Mouse (Mus musculus) right cerebral cortex, postnatal 10 days (tissue): ENCODE data around the gene Tbrg4.
"Not testable (repeated sequence)": the region's sequence is repeated elsewhere in the genome, so short reads cannot be mapped to it uniquely, and the experiment has no call there.

Experiments used
- DNase-seq, 2 experiments: peaks; one replicate each; pipeline ENCODE4 v3.0.0; 2021; ENCODE audit warnings: low spot score in 2 of 2

Gene Tbrg4

DNA sequence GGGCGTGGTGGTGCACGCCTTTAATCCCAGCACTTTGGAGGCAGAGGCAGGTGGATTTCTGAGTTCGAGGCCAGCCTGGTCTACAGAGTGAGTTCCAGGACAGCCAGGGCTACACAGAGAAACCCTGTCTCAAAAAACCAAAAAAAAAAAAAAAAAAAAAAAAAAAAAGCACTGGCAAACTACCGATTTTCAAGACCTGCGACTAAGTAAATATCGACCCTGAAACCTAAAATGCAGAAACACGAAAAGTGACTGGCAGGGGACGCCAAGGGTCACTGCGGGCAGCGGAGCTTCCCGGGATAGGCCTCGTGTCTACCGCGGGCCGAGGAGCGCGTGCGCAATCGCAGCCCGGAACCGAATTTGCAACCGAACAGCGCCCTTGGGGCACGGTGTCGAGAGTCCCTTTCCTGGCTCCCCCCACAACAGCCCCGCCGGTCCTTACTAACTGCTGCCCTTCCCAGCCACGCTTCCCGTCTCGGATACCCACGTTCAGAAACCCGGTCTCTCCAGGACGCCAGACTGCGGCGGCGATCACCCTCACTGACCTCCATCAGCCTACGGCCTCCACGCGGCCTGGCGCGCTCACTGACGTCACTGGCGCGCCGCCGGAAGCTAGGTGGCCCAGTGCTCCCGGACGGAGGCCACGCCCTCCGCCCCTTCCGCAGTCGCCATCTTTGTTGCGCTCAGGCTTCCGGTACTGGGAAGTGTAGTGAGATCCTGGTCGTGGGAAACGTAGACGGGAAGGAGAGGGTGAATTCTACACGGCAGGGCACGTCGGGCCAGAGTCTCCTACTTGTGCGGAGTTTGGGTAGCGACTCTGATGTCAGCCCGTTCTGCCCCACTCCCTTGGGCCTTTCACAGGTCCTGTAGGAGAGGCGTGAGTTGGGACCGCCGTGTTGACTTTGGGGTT, at the start of gene Tbrg4:
Gene Tbrg4, minus strand, starts transcription at position 590 of the 910 bp plus-strand sequence.
- DNase-seq = peak; percentile 95 to 96

DNA sequence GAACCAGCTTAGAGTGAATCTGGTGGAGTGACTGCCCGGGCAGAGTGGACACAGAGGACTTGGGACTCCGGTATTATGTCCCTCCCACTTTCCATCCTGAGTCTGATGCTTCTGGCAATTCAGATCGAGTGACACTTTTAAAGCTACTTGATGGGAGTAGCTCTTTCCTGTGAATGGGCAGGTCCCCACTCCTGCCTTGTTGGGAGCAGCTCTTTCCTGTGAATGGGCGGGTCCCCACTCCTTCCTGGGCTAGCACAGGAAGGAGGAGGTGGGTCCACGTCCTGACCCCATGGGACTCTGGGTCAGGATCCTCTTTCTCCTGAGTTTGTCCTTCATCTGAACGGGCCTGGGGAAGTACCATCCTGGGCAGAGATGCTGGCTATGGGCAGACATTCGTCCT, 49.5 kb upstream of the Tbrg4 start:
- DNase-seq = no peak

DNA sequence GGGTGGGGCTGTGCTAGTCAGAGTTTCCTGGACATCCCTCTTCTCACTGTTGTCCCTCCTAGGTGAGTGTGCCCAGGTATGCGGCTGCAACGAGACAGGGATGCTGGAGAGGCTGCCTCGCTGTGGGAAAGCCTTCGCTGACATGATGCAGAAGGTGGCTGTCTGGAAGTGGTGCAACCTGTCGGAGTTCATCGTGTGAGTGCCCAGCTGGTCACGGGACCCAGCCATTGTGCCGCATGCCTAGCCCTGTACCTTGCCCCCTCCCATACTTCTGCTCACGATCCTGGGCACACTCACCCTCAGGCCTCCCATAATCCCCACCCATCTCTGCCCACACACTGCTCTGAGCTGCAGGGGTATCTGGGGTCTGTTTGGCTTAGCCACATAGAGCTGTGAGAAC, 48.8 kb upstream of the Tbrg4 start:
- no peak for DNase-seq

DNA sequence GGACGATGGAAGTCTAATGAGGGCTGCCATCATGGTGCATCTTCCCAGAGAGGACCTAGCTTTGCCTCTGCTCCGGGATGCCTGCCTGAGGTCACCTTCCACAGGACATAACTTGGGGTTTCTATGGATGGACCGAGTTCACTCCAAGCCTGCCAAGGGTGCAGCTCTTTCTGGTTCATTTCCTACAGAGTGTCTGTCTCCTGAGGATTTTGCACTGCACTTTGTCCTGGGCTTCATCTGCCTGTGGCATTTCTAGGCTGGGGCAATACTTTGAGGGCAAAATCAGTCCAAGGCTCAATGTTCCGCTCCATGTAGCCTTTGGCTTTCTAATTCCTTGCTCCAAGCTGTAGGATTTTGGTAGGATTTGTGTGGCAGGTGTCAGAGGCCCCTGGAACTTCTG, 45.0 kb upstream of the Tbrg4 start:
- DNase-seq = no peak

DNA sequence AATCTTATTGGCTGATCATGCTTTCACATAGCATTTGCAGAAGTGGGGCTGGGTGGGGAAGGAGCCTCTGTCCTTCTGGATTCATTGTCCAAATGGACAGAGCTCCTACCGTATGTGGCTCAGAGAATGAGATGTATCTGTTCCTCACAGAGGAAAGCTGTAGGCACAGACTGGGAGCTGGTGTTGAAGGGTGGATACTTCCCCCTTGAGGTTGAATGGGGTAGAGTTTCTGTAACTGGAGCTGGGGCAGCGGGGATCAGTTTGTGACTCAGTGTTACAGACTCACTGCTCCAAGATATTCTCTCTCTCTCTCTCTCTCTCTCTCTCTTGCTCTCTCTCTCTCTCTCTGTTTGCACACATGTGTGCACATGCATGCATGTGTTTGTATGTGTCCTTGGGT, 44.2 kb upstream of the Tbrg4 start:
- DNase-seq = peak in 1 of 2 experiments; percentile 14

DNA sequence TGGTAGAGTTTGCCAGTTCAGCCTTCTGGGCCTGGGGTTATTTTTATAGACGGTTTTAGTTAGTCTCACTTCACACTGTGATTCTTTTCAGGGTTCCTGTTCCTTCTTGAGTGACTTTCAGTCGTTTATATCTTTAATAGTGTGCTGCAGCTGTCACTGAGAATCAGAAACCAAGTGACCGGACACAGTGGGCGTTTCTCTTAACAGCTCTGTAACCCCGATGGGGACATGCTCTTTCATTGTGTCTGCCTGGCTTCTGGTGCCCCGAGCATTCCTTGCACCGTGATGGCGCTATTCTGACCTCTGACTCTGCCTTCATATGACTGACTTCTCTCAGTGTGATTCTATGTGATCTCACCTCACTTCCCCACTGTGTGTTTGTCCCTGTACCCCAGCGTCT, 43.2 kb upstream of the Tbrg4 start:
- DNase-seq = peak in 1 of 2 experiments; percentile 14

DNA sequence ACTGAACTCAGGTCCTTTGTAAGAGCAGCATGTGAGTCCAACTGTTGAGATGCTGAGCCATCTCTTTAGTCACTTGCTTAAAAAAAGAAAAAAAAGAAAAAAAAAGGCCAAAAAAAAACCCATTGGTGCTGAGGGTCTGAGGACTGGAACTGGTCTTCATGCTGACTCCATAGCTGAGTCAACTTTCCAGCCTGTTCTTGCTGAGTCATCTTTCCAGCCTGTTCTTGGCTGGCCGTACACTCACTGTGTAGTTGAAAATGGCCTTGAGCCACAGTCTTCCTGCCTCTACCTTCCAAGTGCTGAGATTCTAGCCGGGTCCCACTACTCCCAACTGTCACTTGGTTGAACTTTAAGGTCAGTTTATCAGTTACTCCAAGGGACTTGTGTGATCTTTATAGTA, 40.8 kb upstream of the Tbrg4 start:
- DNase-seq = no peak

DNA sequence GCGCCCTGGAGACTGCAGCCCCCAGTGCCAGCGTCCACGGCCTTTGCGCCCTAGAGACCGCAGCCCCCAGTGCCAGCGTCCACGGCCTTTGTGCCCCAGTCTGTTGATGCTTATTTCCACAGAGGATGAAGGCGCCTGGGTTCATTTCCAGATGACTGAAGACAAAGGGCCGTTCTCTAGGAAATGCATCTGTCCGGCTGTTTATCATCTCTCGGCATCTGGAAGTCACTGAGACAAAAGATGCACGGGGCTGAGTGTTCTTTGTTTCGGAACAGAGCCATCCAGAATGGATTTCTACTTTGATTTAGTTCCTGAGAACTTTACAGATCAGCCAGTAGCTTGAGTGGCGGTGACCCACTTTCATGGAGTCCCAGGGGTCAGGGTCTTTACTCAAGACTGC, 35.3 kb upstream of the Tbrg4 start:
- DNase-seq = no peak

DNA sequence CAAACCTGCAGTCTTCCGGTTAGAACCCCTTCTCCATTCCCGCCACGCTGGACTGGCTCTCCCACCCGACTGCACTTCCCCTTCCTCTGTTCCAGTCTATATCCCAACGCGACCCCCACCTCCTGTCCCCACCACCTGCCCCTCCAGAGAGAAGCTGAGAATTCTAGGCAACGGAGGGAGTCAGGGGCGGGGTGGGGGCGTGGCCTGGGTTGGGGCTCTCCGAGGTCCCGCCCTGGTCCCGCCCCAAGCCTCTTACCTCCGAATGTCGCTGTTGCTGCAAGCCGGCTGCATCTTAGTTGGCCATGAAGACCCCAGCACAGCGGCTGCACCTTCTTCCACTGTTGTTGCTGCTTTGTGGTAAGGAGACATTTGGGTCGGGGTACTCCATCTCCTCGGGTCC, 32.4 kb upstream of the Tbrg4 start, which contains the start of gene Ramp3:
Gene Ramp3, plus strand, starts transcription at position 251 of the 400 bp plus-strand sequence.
- peak; percentile 45 to 50 for DNase-seq

DNA sequence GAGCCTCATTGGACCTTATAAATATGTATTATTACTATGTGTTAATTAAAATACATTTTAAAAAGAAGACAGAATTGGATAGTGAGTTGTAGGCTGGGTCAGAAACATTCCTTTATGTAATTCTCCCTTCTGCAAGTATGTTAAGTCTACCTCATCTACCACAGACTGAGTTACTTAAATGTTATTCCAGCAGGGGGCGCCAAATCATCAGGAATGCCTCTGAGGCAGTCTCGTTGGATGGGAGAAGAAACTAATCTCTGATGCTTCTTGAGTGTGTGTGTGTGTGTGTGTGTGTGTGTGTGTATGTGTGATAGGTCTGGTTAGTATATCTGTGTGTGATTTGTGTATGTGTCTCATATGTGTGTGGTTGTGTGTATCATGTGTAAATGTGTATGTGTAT, 29.0 kb upstream of the Tbrg4 start:
- peak; percentile 93 to 94 for DNase-seq

DNA sequence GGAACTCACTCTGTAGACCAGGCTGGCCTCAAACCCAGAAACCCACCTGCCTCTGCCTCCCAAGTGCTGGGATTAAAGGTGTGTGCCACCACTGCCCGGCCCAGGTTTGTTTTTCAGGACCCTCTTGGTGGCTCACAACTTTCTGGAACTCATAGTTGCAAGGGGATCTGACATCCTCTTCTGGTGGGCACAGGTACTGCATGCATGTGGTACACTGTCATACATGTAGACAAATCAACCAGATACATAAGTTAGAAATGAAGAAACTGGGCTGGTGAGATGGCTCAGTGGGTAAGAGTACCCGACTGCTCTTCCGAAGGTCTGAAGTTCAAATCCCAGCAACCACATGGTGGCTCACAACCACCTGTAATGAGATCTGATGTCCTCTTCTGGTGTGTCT, 27.1 kb upstream of the Tbrg4 start:
- not testable (repeated sequence) for DNase-seq

DNA sequence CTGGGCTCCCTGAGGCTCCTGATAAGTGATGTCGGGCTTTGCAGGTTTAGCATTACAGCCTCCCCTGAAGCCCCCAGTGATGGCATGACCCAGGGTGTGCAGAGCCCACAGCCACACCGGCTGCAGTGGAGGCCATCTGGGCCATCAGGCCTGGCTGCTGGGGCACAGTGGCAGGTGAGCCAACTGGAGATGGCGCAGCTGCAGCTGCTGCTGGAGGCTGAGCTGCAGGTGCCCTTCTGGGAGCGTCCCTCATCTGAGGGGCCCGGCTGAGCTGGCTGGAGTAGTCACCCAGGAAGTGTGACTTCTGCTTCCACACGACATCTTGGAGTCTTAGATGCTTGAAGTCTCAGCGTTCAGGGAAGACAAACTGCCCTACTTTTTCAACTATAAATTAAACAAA, 24.7 kb upstream of the Tbrg4 start:
- DNase-seq = no peak

DNA sequence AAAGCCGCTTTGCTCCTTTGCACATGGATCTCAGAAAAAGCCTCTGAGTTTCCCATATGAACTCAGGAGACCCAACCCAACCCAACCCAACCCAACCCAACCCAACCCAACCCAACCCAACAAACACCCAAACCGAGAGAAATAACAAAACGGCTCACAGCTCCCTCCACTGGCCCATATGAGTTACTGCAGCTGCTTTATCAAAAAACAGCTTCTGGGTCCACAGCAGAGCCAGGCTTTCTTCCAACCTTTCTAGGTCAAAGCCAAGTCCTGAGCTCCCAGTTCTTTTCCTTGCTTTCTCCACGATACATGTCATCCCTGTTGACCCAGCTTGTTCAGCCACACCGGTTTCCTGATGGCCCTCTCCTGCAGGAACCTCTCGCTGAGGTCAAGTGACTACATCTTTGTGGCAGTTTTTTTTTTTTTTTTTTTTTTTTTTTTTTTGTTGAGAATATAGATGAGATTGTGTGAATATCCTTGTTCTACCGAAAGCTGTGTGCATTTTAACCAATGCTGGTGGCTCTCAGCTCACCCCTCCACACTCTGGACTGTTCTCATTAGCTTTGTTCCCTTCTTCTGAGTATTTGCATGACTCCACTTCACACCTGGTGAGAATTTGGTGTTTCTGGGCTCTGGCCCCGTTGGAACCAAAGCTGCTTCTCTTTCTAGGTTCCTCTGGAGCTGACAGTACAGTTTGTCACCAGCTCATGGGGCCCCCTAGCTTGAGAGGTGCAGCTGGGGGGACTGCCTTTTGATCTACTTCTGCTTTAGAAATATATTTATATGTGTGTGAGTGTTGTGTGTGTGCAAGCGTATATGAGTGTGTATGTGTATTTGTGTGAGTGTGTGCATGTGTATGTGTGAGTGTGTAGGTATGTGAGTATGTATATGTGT, 22.2 kb upstream of the Tbrg4 start:
- DNase-seq = no peak

DNA sequence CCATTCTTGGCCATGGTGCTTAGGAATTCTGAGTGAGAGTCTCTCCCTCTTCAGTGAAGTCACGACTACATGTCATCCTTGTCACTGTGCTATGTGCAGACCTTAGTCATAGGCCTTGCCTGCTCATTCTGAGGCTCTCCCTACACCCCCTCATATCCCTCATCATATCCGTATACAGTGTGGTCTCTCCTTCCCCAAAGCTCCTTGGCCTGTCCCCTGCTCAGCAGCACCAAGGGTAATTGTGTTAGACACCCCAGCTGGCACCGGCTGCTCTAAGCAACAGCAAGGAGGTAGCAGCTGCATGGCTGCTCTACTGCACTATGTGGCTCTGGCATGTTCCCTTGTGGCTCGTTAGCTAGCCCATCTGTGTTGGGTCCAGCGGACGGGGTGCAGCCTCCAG, 18.7 kb upstream of the Tbrg4 start:
- DNase-seq = no peak

DNA sequence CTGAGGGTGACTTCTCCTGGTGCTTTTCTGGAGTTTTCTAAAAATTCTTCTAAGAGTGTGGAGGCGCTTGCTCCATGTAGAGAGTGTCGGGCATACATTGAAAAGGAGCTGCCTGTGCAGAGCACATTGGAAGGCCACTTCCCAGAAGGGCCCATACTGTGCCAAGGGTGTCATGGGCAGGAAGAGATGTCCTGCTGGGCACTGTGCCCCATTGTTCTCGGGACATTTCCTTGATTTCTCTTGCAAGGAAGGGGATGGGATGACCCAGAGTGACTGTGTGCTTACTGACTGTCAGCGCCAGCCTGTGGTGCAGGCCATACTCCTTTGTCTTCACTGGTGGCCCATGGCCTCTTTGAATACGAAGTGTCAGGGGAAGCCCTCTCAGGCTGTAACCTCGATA, 13.2 kb upstream of the Tbrg4 start:
- no peak for DNase-seq

DNA sequence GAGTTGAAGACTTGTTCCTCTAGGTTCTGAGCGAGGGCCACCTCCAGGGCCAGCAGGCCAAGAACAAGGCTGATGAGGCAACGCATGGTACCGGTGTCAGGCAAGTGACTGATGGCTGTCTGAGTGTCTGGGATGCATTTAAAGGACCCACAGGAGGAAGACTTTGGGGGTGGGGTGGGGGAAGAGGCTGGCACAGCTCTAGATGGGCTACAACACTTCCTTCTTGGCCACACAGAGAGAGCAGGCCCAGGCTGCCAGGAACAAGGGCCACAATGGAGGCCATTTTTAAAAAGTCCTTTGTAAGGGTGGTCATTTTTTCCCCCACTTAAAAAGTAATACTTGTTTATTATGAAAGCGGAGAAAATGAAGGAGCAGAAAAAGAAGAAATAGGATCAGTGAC, 12.7 kb upstream of the Tbrg4 start, which contains the start of gene Wap:
Gene Wap, minus strand, starts transcription at position 101 of the 400 bp plus-strand sequence.
- DNase-seq = no peak

DNA sequence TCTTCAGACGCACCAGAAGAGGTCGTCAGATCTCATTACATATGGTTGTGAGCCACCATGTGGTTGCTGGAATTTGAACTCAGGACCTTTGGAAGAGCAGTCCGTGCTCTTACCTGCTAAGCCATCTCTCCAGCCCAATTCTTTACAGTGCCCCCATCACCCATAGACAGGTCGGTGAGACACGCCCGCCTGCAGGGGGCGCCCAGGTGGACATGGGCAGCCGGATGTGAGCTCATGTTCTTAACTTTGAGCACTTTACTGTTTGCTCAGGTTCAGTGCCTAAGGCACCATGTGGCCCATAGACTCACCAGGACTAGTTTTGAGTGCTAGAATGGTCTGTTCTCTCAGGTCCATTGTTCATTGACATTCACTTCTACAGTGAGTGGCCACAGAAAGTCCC, 10.3 kb upstream of the Tbrg4 start:
- no peak for DNase-seq

DNA sequence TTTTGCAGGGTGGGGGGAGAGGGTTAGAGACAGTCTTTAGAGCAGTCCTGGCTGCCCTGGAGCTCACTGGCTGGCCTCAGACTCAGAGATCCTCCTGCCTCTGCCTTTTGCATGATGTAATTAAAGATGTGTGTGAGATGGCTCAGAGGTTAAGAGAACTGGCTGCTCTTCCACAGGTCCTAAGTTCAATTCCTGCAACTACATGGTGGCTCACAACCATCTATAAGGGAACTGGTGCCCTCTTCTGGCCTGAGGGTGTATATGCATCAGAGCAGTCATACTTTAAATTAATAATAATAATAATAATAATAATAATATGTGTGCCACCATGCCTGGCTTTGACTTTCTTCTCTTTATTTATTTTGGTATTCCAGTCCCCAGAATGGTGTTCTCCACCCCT, 3.8 kb upstream of the Tbrg4 start:
- DNase-seq = no peak

DNA sequence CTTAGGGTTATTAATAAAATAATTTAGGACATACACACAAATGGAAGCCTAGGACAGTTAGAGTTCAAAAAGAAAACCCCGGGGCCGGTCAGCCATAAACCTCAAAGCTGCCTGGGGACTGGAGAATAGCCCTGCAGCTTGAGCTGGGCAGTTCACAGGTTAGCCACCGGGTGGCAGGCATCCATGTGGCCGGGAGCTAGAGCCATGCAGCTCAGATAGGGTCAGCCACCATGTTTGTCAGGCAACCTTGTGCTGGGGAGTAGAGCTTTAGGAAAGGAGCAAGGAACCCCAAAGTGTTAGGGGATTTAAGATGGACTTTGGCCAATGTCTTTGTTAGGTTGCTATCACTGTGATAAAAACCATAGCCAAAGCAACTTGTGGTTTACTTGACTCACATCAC, 2.7 kb upstream of the Tbrg4 start:
- DNase-seq = peak; percentile 57 to 59

DNA sequence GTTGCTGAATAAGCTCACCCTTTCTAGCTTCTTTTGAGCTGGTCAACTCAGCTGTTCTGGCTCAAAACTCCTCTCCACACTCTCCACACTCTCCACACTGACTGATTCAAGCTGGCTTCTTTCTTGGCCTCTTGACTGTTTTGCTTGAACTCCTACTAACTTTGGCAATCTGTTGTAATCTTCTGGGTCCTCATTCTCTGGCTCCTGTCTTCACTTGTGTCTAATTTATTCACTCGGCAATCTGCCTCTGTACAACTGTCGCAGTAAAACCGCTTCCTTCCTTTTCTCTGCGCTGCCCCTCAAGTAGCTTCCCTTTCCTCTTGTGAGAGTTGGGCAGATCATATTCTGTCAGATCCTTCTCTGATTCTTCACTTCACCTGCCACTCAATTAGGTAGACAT, 1.9 kb upstream of the Tbrg4 start:
- no peak for DNase-seq

DNA sequence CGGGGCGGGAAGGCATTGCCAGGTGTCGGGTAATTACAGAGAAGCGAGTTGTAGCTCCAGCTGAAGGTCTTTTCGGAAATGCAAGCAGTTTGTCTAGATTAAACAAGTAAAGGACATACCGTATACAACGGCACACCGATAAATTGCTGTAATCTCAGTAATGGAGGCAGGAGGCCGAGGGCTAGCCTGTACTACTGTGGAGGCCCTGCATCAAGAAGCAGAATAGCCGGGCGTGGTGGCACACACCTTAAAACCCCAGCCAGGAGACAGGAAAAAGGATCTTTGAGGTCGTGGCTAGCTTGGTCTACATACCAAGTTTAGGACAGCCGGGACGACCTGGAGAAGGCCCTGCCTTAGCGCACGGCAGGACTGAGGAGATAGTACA, 513 bp upstream of the Tbrg4 start:
- no peak for DNase-seq

DNA sequence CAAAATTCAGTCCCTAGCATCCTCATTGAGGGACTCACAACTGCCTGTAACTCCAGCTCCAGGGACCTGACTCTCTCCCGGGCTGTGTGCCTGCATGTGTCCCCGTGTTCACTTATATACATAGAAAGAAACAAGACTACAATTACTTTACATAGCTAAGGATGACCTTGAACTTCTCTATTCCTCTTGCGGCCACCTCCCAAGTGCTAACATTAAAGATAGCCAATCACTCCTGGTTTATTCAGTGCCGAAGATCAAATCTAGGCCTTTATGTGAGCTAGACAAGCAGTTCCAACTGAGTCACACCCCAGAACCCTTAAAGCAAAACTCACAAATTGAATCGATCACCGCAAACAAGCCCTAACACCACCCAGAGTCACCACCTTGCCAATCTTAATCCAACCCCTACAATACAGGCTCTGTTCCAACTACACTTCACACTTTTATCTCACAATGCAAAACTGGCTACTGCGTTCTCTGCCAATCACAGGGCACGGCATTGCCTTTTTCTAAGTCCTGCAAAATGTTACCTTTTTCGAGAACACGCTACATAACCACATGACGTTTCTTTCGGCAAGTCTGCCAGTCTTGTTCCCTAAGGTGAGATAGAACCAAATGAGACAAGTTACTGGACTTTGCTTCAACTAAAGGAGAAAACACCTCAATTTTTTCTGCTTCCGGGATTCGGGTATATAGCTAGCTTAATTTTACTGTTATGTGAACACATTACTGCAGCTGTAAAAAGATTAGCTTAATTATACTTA, 1.1 kb downstream of the Tbrg4 start:
- no peak for DNase-seq
